Mouse (Mus musculus) CH12F3 (cell line): ENCODE data around the gene Pik3r5.

Experiments used
- in situ Hi-C: fragments of 300-500 bp; cut with MboI; formaldehyde crosslinking; loops from 2 replicates; pipeline ENCODE4 v1.14.3; 2020; ENCODE audit warnings: low sequenced_read_pairs

The Pik3r5 gene

DNA sequence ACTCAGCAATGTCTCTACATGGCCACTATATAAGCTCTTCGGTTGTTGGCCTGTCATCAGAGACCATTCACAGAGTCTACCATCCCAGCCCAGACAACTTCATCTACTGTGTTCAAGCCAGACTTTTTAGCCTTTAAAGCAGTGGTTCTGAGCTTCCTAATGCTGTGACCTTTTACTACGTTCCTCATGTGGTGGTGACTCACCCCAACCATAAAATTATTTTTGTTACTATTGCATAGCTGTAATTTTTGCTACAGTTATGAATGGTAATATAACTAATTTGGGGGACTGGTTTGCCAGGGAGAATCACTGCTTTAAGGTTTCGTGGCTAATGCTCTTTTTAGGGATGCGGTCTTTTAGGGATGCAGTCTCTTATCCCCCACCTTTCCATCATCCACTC, 14.0 kb downstream of the Pik3r5 start:
- in situ Hi-C loops = no loop called here

DNA sequence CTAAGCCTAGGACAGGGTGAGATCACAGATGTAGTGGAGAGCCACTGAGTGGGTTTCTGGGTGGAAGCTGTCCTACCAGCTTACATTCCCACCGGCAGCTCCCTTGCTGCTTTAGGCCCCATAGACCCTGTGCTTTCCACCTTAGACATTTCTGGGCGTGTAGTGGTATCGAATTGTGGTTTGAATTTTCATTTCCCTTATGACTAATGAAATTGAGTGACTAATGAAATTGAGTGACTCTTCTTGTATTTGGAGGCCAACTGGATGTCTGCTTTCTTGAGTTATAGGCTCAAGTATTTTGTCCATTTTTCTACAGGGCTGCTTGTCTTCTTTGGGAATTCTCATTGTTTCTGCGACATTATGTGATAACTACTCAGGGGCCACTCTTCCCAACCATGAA, 14.6 kb downstream of the Pik3r5 start:
- in situ Hi-C loops = no loop called here

DNA sequence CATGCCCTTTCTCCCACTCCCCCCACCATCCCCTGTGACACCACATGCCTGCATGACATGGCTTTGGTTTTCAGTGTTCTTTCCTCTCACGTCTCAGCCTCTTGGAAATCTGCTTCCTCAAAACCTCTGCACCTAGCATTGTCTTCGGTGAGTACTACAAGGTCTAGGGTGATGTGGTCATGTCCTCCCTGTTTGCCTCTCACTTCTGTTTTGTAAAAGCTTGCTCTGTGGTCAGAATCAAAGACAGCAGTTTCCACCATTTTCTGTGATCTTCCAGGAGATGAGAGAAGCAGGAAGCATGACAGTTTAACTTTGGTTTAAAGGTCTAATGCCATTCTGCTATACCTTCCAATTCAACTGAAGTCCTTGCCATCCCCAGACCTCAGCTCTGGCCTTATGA, 15.3 kb downstream of the Pik3r5 start:
- in situ Hi-C loops = no loop called here

DNA sequence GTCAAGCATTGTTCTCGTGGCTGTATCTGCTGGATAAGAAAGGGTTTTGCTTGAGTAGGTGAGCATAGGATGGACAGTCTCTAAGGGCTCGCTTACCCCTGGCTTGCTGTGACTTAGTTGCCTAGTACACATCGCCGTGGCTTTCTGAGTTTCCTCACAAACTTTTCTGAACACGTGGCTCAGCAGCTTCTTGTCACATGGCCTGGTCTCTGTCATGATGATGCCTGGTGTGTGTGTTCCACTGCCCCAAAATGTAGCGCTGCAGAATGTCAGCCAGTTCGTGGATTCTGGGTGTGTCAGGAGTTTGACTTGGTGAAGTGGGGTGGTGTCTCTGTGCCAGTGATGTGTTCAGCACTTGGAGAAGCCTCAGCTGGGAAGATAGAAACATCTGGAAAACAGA, 16.4 kb downstream of the Pik3r5 start:
- in situ Hi-C loops = no loop called here

DNA sequence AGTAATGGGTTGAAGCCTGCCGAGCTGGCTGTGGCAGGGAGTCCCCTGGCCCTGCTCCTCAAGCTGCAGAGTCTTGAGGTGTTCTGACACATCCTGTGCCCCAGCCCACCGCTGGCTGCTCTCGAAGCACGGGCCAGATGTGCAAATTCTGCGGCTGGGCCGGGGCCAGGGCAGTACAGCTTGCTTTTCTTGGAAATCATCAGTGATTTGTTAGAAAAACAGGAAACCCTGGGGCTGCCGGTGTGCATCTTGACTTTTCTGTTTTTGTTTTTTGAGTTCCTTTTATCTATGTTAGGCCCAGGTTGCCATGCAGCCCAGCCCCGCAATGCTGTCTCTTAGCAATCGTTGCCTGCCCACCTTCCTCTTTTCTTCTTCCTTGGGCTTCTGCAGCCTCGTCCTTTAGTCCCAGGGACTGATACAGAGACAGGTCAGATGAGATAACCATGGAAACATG, 19.4 kb downstream of the Pik3r5 start:
- in situ Hi-C loops = no loop called here

DNA sequence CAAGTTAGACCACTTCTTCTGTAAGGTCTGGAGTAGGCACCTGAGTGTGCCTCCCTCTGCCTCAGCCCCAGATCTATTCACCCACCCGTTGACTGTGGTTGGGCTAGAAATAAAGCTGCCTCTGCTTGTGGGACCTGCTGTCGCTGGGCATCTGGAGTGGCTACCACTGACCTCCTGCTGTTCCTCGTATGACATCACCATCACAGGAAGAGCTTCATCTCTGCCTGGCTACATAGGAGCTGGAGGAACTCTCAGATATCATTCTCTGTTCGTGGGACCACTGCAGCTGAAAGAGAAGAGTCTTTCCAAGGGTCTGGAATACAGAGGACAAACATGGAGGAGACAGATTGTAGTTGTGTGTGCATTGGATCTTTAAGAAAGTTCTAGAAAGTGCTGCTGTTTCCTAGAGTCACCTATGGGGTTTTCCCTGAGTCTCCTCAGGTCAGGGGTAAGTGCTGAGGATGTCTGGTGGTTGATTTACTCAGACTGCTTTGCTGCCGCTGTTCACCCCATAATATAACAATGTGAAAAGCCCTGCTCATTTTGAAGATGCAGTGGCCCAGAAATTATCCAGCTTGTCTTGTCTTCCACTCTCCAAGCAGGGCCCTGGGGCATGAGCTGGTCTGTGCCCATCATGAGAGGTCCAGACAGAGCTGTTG, 20.0 kb downstream of the Pik3r5 start:
- in situ Hi-C loops = no loop called here

DNA sequence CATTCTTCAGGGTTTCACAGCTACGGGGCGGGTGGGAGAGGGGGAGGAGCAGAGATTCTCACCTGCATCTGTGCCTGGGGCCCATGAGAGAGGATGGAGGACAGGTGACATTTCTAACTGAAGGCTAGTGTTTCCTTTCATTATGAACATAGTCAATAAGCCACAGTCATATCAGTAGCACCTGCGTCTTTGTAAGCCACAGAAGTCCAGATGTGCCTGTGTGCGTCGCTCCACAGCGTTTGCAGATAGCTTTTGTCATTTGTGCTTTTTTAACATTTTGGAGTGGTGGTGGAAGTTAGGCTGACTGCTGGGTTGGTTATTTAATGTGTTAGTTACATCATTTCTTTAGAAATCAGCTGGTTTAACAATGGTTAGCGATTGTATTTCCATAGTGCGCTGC, 20.8 kb downstream of the Pik3r5 start:
- in situ Hi-C loops = no loop called here

DNA sequence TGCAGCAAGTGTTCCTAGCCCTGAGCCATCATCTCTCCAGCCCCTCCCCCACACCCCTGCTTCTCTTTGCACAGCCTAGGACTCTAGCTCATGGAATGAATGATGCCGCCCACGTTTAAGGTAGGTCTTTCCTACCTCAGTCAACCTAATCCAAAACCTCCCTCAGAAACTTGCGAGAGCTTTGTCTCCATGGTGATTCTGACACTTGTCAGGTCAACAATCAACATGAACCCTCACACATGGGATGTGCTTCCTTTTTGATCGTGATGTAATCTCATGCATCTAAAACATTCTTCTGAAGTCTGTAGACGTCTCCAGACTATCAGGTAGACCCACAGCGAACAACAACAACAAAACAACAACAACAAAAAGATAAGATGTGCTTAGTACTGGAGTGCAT, 21.4 kb downstream of the Pik3r5 start:
- in situ Hi-C loops = no loop called here

DNA sequence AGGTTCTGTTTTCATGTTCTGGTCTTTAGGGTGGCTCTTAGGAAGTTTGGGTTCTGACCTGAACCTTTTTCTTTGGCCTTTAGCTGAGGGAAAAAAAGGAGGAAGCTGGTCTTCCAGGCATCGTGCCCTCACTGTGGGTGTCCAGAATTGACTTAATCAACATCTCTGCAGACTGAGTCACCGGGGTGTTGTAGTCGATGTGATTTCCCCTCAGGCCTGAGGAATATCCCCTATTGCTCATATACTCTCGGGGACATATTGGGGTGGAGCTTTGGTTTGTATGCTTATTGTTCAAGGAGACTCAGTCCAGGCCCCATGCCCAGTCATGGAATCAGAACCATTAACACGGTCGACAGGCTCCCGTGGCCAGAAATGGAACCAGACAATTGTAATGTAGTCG, 26.2 kb downstream of the Pik3r5 start:
- in situ Hi-C loops = no loop called here

DNA sequence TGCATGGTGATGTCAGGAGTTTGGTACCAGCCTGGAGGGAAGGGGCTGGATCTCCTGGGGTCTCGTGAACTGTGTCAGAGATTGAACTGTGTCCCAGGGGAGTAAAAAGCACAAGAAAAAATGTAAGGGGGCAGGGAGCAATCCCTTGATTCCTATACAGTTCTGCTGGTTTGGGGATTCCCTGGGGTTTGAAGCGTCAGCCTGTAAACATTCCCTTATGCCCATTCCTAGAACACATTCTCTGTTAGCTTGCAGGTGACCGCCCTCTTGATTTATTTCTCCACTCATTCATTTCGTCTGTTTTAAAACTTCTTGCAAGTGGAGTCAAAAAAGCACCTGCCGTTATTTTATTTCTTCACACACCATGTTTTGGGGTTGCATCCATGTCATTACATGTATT, 27.1 kb downstream of the Pik3r5 start:
- in situ Hi-C loops = no loop called here

DNA sequence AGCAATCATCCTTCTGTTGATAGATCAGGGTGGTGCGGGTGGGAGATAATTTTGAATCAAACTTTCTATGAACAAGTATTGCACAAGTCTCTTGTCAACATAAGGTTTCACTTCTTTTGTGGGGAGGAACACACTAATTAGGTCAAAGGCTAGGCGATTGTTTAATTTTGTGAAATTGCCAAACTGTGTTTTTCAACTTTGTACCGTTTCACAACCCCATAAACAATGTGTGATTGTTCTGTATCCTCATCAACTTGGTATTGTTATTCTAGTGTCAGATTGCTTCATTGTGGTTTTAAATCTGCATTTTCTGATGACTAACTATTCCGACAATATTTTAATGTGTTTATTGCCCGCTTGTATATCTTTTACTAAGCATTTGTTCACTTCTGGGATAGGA, 27.6 kb downstream of the Pik3r5 start:
- in situ Hi-C loops = no loop called here

DNA sequence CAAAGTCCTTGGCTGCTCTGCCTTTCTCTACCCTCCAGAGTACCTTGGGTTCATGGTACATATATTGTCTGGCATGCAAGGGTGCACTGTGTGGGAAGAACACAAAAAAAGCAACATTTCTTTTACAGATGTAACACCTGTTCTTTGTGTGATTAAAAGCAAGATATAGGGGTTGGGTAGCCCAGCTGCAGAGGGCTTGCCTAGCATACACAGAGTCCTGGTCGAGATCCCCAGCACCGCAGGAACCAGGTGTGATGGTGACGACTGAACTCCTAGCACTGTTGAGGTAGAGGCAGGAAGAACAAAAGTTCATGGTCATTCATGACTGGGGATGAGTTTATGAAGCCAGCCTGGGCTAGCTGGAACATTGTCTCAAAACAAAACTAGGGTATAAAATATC, 30.8 kb downstream of the Pik3r5 start:
- in situ Hi-C loops = no loop called here

DNA sequence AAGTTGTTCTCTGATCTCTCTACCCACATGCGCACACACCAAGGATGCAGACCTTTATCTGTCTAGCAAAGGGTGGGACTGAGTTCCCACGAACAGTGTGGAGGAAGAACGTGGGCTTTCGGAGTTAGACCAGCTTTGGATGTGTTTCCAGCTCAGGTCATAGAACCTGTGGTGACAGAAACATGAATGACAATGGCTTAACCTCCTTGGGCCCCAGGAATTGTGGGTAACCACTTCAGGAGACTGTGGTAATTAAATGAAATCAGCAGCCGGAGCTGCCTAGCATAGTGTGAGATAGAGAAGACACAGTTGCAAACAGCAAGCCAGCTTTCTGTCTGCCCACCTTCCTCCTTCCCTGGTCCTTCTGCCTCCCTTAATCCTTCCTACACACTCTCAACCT, 32.3 kb downstream of the Pik3r5 start:
- in situ Hi-C loops = no loop called here

DNA sequence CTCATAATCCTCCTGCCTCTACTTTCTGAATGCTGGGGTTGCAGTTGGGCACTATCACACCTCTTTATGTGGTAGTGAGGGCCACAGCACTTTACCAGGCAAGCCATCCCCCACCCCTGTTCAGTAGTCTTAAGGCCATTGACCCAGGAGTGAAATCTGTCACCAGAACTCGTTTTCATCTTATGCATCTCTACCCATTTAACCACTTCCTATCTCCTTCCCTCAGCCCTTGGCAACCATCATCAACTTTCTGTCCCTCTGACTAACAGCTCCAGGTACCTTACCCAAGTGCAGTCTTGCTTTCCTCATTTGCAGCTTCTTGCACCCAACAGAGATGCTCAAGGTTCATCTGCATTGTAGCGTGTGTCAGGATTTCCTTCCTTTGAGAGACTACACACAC, 33.2 kb downstream of the Pik3r5 start:
- in situ Hi-C loops = no loop called here

DNA sequence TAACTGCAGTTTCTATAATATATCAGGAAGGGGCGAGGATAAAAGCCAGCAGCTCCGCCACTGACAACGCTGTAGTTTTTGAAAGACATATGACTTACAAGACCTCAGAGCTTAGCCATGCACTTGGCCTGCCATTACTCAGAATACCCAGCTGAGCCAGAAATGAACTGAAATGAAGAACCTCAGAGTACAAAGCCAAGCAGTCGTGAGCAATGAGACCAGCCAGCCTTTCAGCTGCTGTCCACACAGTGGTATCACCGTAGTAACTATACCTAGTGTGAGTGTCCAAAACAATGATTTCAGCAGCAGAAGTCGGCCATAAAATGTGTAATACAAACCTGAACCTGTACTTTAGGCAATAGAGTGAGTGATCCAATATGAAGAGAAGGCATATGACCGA, 35.5 kb downstream of the Pik3r5 start:
- in situ Hi-C loops = no loop called here

DNA sequence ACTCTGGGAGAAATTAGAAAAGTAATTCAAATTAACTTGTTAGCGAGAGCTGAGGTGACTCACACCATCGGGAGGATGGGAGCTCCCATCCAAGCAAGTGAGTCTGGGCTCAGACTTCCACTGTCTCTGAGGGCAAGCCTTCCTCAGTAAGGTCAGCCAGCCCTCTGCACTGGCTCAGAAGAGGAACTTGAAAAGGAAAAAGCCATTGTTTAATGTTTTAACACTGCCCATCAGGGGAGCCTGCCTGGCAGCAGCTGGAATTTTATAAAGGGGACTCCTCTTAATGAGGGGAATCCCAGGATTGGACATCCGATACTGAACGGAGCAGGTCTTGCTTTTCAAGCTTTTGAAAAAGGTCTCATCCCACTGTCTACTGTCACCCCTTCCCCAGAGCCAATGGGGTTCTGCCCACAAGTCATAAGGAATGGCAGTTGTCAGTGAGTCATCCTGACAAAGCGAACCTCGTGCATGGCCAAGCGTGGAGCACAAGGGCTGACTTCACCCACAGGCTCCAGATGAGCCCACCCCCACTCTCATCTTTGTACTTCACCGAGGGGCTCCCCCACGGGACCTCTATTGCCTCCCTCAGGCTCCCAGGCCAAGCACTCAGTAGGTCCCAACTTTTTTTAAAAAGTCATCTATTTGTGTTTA, 36.2 kb downstream of the Pik3r5 start:
- in situ Hi-C loops = no loop called here

DNA sequence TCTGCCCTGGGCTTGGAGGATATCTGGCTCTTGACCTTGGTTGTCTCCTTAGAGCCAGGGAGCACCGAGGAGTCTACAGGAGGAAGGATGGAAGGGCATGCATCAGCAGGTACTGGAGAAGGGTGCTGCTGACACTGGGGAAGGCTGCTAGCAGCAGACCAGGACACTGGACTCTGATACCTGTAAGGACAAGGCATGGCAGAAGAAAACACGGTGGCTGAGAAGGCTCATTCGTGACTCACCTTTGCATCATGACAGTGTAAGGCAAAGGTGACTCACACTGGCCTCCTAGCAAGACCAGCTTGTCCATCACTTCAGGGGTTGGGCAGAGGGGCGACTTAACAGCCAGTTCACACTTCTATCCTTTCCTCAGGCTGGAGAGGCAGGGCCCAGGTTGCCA, 37.0 kb downstream of the Pik3r5 start:
- in situ Hi-C loops = no loop called here

DNA sequence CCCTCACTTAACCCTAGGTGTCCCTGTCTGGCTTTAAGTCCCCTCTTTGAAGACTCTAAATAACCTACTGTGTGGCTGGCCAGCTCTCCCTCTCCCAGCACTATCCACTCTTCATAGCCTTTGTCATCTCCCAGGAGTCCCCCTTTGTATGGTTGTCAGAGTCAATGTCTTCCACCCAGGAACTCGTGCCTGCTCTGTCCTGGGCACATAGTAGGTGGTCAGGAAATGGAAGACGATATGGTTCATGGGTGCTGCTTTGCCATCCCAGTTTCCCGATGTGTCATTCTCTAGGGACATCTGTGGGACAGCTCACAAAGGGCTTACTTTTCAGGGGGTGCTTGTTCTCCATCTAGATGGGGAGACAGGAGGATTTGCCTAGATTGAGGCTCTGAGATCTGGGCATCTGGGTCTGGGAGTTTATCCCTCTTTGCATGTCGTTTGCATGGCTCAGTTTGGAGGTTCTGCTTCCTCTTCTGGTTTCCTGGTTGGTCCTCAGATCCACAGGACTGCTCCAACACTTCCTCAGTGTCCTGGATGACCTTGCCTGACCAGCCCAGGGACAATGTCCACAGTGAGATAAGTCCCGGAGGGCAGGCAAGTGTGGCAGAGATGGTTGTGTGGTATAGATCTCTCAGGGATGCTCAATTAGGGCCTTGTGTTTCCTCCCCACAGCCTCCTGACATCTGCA, 40.4 kb downstream of the Pik3r5 start:
- in situ Hi-C loops = no loop called here

DNA sequence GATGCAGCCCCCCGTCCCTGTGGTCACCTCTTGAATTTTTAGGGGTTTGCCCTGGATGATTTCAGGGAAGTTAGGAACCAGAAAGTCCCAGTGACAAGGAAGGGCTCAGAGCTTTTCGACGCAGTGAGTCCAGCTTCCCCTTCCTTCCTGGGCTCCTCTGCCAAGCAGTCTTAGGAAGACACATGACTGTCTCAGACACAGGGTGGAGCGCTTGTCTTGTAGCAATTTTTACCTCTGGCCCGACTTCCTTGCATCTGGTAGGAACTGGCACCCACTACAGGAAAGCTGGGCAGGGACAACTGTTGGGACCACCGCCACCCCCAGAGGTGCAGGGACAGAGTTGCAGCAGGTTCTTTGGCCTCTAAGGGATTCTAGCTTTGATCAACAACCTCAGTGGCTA, 42.7 kb downstream of the Pik3r5 start:
- in situ Hi-C loops = no loop called here

DNA sequence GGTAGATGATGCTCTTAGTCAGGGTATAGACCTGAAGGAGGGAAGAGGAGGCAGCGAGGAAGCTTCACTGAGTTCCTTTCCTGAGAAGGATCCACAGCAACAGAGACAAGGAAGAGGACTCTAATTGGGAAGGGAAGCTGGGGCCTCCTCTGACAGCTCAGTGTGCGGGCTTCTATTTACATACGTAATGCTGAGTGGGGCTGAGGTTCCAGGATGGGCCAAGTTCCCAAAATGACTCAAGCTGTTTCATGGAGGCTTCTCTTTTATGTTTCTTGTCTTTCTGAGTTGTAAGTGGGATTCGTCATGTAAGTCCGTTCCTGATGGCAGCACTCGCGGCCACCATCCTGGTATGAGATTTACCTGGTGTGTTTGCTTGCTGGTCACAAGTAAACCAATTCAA, 43.8 kb downstream of the Pik3r5 start:
- in situ Hi-C loops = loop anchor here (5.0 kb wide), 1 partner anchor 77 kb away; no protein-coding TSS in a partner anchor

DNA sequence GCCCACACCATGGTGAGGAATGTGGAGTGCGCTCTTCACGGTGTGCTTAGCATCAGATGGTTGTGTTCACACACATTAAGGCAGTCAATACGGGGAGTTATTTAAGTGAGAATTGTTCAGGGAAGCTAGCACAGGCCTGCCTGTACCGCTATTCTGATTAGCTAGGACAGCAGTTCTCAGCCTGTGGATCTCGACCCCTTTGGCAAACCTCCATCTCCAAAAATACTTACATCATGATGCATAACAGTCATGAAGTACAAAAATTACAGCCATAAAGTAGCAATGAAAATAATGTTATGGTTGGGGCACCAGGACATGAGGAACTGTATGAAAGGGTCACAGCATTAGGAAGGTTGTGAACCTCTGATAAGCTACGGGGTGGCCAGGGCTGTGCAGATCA, 45.7 kb downstream of the Pik3r5 start:
- in situ Hi-C loops = loop anchor here (5.0 kb wide), 1 partner anchor 75 kb away; no protein-coding TSS in a partner anchor

DNA sequence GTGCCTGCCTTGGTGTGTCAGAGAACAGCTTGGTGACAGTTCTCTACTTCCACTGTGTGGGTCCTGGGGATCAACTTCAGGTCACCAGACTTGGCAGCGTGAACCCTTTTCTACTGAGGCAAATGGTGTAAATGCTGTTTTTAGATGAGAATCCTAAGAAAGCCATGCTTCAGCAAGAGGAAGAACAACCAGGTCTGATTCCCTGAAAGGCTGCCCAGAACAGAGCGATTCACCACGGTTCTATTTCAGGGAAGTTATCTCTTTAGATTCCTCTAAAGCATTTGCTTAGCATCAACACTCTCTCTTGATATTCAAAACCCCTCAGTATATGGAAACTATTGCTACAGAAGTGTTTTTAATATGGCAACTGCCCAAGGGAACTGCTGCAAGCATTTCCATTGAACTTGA, 46.7 kb downstream of the Pik3r5 start:
- in situ Hi-C loops = loop anchor here (5.0 kb wide), 1 partner anchor 74 kb away; no protein-coding TSS in a partner anchor
